Mouse (Mus musculus): Measurements from ENCODE around the gene Mapk3. TPM values are rescaled to one million over a fixed set of nuclear protein-coding genes. Genes with fewer than 3 reads are reported as not detected.

Mapk3 gene
- total and polyA plus RNA-seq, 3 experiments = 5.2 to 45.1 TPM; not detected in 1

GRCm38 (mm10) chr7:126791851-126792720 lies 32.7 kb downstream of the Mapk3 start, which contains the start of gene Ppp4c (continued):
- TF ChIP-seq ZKSCAN1 (IDR thresholded peaks at IDR 0.05; ENCODE audit: low read depth, low read length) = 0 out of 2 replicates have a peak, but pooled peaks have one; percentile 6
- no peak for TF ChIP-seq E2F4 (IDR thresholded peaks at IDR 0.05; ENCODE audit: borderline replicate concordance, low read depth, low read length)
- peak; percentile 98 for TF ChIP-seq ELF1 (IDR thresholded peaks at IDR 0.05; ENCODE audit: low read depth, low read length)
- no peak for TF ChIP-seq GATA1 (IDR thresholded peaks at IDR 0.05; ENCODE audit: low read depth, low read length)
- no peak for TF ChIP-seq RAD21 (IDR thresholded peaks at IDR 0.05; ENCODE audit: low read depth, low read length)
- peak; percentile 74 for TF ChIP-seq MXI1 (IDR thresholded peaks at IDR 0.05; ENCODE audit: low read depth, low read length)
- no peak for TF ChIP-seq GABPA (IDR thresholded peaks at IDR 0.05; ENCODE audit: low read depth, low read length)
- TF ChIP-seq EP300 (IDR thresholded peaks at IDR 0.05; ENCODE audit: low read depth in 1 of 2, low read length in 2 of 2) = 0 out of 4 replicates have a peak, but pooled peaks of 1 of the 2 experiments have one; percentile 11
- TF ChIP-seq MEF2A (IDR thresholded peaks at IDR 0.05; ENCODE audit: extremely low read depth, insufficient replicate concordance, low read depth, low read length, poor library complexity, severe bottlenecking) = no peak
- peak; percentile 77 for TF ChIP-seq MAZ (IDR thresholded peaks at IDR 0.05; ENCODE audit: low read depth, low read length)
- no peak for TF ChIP-seq USF2 (IDR thresholded peaks at IDR 0.05; ENCODE audit: borderline replicate concordance in 1 of 2, insufficient read depth in 1 of 2, low read depth in 1 of 2, low read length in 2 of 2)
- no peak for TF ChIP-seq ETS1 (IDR thresholded peaks at IDR 0.05; ENCODE audit: low read depth, low read length)
- TF ChIP-seq CTCF (IDR thresholded peaks at IDR 0.05 in 2 of 3, conservative IDR thresholded peaks at IDR 0.05 in 1 of 3; ENCODE audit: control insufficient read depth in 1 of 3, insufficient read depth in 1 of 3, low read depth in 2 of 3, low read length in 3 of 3, poor library complexity in 1 of 3, severe bottlenecking in 1 of 3) = no peak
- TF ChIP-seq JUND (IDR thresholded peaks at IDR 0.05; ENCODE audit: low read depth, low read length) = no peak
- TF ChIP-seq TAL1 (IDR thresholded peaks at IDR 0.05; ENCODE audit: low read length) = no peak
- peak; percentile 68; the same call in 1 of the 2 replicates for TF ChIP-seq MYC (IDR thresholded peaks at IDR 0.05; ENCODE audit: low read depth, low read length)
- TF ChIP-seq HCFC1 (IDR thresholded peaks at IDR 0.05; ENCODE audit: low read depth, low read length) = peak; percentile 95
- peak; percentile 47 to 92; a peak in 3 of 4 replicates for TF ChIP-seq POLR2A (IDR thresholded peaks at IDR 0.05; ENCODE audit: control insufficient read depth in 1 of 2, insufficient read depth in 1 of 2, low read depth in 1 of 2, low read length in 2 of 2, poor library complexity in 1 of 2)
- no peak; the same call in 1 of the 2 replicates for TF ChIP-seq UBTF (IDR thresholded peaks at IDR 0.05; ENCODE audit: borderline replicate concordance, insufficient read depth, low read depth, low read length)
- no peak for TF ChIP-seq MAFK (IDR thresholded peaks at IDR 0.05; ENCODE audit: borderline replicate concordance, low read depth, low read length)
- TF ChIP-seq ZNF384 (IDR thresholded peaks at IDR 0.05; ENCODE audit: low read depth, low read length) = no peak
- peak; percentile 35; the same call in 1 of the 2 replicates for TF ChIP-seq NRF1 (IDR thresholded peaks at IDR 0.05; ENCODE audit: insufficient read depth, low read depth, low read length, poor library complexity, severe bottlenecking)

Measured in MEL (cell line).